Mouse (Mus musculus): ENCODE results near the gene Mon2. TPM values are rescaled to one million over a fixed set of nuclear protein-coding genes. Genes with fewer than 3 reads are reported as not detected.
A peak's percentile ranks its signal among the peaks of the same experiment; 100 is the strongest.

The Mon2 gene
- polyA plus RNA-seq, 1 experiment from 2014 or later, result 24.9 TPM

- no peak overlapping the region for H3K27ac ChIP-seq (ENCODE audit: low read depth, low read length)
- H3K4me3 ChIP-seq (ENCODE audit: low read depth, low read length), result no peak overlapping the region
- H3K4me1 ChIP-seq (ENCODE audit: control insufficient read depth, insufficient read depth, low read length), result no peaks in the 10 kb centered on the region
- 89% methylated on average over 1 of the region's 1 CpGs for WGBS
- H3K9ac ChIP-seq (ENCODE audit: low read length), result no peak overlapping the region
- ATAC-seq (ENCODE audit: low FRiP score) (no peak), DNase-seq (ENCODE audit: low spot score, missing footprints) (no peak)
- no peaks in the 10 kb centered on the region for H3K27me3 ChIP-seq (ENCODE audit: control insufficient read depth, insufficient read depth, low read length)
- H3K4me2 ChIP-seq, result no peak overlapping the region
- peaks cover 4% of the 10 kb centered on the region; the same call in 1 of the 2 replicates for H3K36me3 ChIP-seq (ENCODE audit: control insufficient read depth, insufficient read depth, low read length)
- H3K9me3 ChIP-seq (ENCODE audit: control insufficient read depth, low read length), result no peaks in the 10 kb centered on the region
Measured at GRCm38 (mm10) chr10:123011421-123011820, 64.9 kb downstream of the Mon2 start.

GRCm38 (mm10) chr10:123005237-123006185 lies 70.8 kb downstream of the Mon2 start:
- no peaks in the 10 kb centered on the region for H3K4me1 ChIP-seq (ENCODE audit: control insufficient read depth, insufficient read depth, low read length)
- ATAC-seq (ENCODE audit: low FRiP score), result peak; percentile 73
- H3K4me3 ChIP-seq (ENCODE audit: low read depth, low read length), result no peak overlapping the region
- no peak overlapping the region for H3K4me2 ChIP-seq
- no peak overlapping the region for H3K9ac ChIP-seq (ENCODE audit: low read length)
- peaks cover 2% of the 10 kb centered on the region; the same call in 1 of the 2 replicates for H3K36me3 ChIP-seq (ENCODE audit: control insufficient read depth, insufficient read depth, low read length)
- H3K9me3 ChIP-seq (ENCODE audit: control insufficient read depth, low read length), result no peaks in the 10 kb centered on the region
- DNase-seq (ENCODE audit: low spot score, missing footprints), result peak; percentile 85
- no peak overlapping the region for H3K27ac ChIP-seq (ENCODE audit: low read depth, low read length)
- no peaks in the 10 kb centered on the region for H3K27me3 ChIP-seq (ENCODE audit: control insufficient read depth, insufficient read depth, low read length)
- 92% methylated on average over 20 of the region's 20 CpGs for WGBS

GRCm38 (mm10) chr10:123004475-123005236 lies 71.6 kb downstream of the Mon2 start:
- peak; percentile 84 for DNase-seq (ENCODE audit: low spot score, missing footprints)
- Histone ChIP-seq H3K4me3 (ENCODE audit: low read depth, low read length) (no peak overlapping the region), H3K4me2 (no peak overlapping the region), H3K9me3 (ENCODE audit: control insufficient read depth, low read length) (no peaks in the 10 kb centered on the region), H3K4me1 (ENCODE audit: control insufficient read depth, insufficient read depth, low read length) (no peaks in the 10 kb centered on the region), H3K27me3 (ENCODE audit: control insufficient read depth, insufficient read depth, low read length) (no peaks in the 10 kb centered on the region), H3K36me3 (ENCODE audit: control insufficient read depth, insufficient read depth, low read length) (peaks cover 7% of the 10 kb centered on the region; the same call in 1 of the 2 replicates), H3K27ac (ENCODE audit: low read depth, low read length) (no peak overlapping the region), H3K9ac (ENCODE audit: low read length) (no peak overlapping the region)
- ATAC-seq (ENCODE audit: low FRiP score), result peak; percentile 55
- 86% methylated on average over 15 of the region's 15 CpGs for WGBS

GRCm38 (mm10) chr10:123001985-123002384 lies 74.3 kb downstream of the Mon2 start:
- no peak for ATAC-seq (ENCODE audit: low FRiP score)
- Histone ChIP-seq H3K4me3 (ENCODE audit: low read depth, low read length) (no peak overlapping the region), H3K27me3 (ENCODE audit: control insufficient read depth, insufficient read depth, low read length) (no peaks in the 10 kb centered on the region), H3K4me1 (ENCODE audit: control insufficient read depth, insufficient read depth, low read length) (no peaks in the 10 kb centered on the region), H3K4me2 (no peak overlapping the region), H3K27ac (ENCODE audit: low read depth, low read length) (no peak overlapping the region), H3K36me3 (ENCODE audit: control insufficient read depth, insufficient read depth, low read length) (peaks cover 10% of the 10 kb centered on the region), H3K9me3 (ENCODE audit: control insufficient read depth, low read length) (no peaks in the 10 kb centered on the region), H3K9ac (ENCODE audit: low read length) (no peak overlapping the region)
- no peak for DNase-seq (ENCODE audit: low spot score, missing footprints)
- 88% methylated on average over 1 of the region's 1 CpGs for WGBS

- WGBS, result 89% methylated on average over 3 of the region's 3 CpGs
- Histone ChIP-seq H3K4me1 (ENCODE audit: control insufficient read depth, insufficient read depth, low read length) (no peaks in the 10 kb centered on the region), H3K27me3 (ENCODE audit: control insufficient read depth, insufficient read depth, low read length) (no peaks in the 10 kb centered on the region), H3K36me3 (ENCODE audit: control insufficient read depth, insufficient read depth, low read length) (peaks cover 11% of the 10 kb centered on the region), H3K27ac (ENCODE audit: low read depth, low read length) (no peak overlapping the region), H3K4me3 (ENCODE audit: low read depth, low read length) (no peak overlapping the region), H3K9ac (ENCODE audit: low read length) (no peak overlapping the region), H3K9me3 (ENCODE audit: control insufficient read depth, low read length) (no peaks in the 10 kb centered on the region), H3K4me2 (no peak overlapping the region)
- DNase-seq (ENCODE audit: low spot score, missing footprints) (no peak), ATAC-seq (ENCODE audit: low FRiP score) (no peak)
Measured at GRCm38 (mm10) chr10:123001363-123001762, 74.9 kb downstream of the Mon2 start.

GRCm38 (mm10) chr10:122999356-122999755 lies 76.9 kb downstream of the Mon2 start:
- DNase-seq (ENCODE audit: low spot score, missing footprints) (no peak), ATAC-seq (ENCODE audit: low FRiP score) (no peak)
- Histone ChIP-seq H3K9ac (ENCODE audit: low read length) (no peak overlapping the region), H3K9me3 (ENCODE audit: control insufficient read depth, low read length) (no peaks in the 10 kb centered on the region), H3K4me2 (no peak overlapping the region), H3K27me3 (ENCODE audit: control insufficient read depth, insufficient read depth, low read length) (no peaks in the 10 kb centered on the region), H3K27ac (ENCODE audit: low read depth, low read length) (no peak overlapping the region), H3K4me3 (ENCODE audit: low read depth, low read length) (no peak overlapping the region), H3K4me1 (ENCODE audit: control insufficient read depth, insufficient read depth, low read length) (no peaks in the 10 kb centered on the region), H3K36me3 (ENCODE audit: control insufficient read depth, insufficient read depth, low read length) (peaks cover 18% of the 10 kb centered on the region)
- 80% methylated on average over 6 of the region's 6 CpGs for WGBS

- WGBS, result 89% methylated on average over 2 of the region's 2 CpGs
- Histone ChIP-seq H3K27me3 (ENCODE audit: control insufficient read depth, insufficient read depth, low read length) (no peaks in the 10 kb centered on the region), H3K4me1 (ENCODE audit: control insufficient read depth, insufficient read depth, low read length) (no peaks in the 10 kb centered on the region), H3K9me3 (ENCODE audit: control insufficient read depth, low read length) (no peaks in the 10 kb centered on the region), H3K4me2 (no peak overlapping the region), H3K27ac (ENCODE audit: low read depth, low read length) (no peak overlapping the region), H3K4me3 (ENCODE audit: low read depth, low read length) (no peak overlapping the region), H3K9ac (ENCODE audit: low read length) (no peak overlapping the region), H3K36me3 (ENCODE audit: control insufficient read depth, insufficient read depth, low read length) (peaks cover 18% of the 10 kb centered on the region)
- DNase-seq (ENCODE audit: low spot score, missing footprints), result peak; percentile 79
- ATAC-seq (ENCODE audit: low FRiP score), result no peak
Measured at GRCm38 (mm10) chr10:122997852-122998251, 78.5 kb downstream of the Mon2 start.

- Histone ChIP-seq H3K4me1 (ENCODE audit: control insufficient read depth, insufficient read depth, low read length) (no peaks in the 10 kb centered on the region), H3K4me3 (ENCODE audit: low read depth, low read length) (no peak overlapping the region), H3K9ac (ENCODE audit: low read length) (no peak overlapping the region), H3K36me3 (ENCODE audit: control insufficient read depth, insufficient read depth, low read length) (peaks cover 14% of the 10 kb centered on the region), H3K27ac (ENCODE audit: low read depth, low read length) (no peak overlapping the region), H3K27me3 (ENCODE audit: control insufficient read depth, insufficient read depth, low read length) (no peaks in the 10 kb centered on the region), H3K4me2 (no peak overlapping the region), H3K9me3 (ENCODE audit: control insufficient read depth, low read length) (no peaks in the 10 kb centered on the region)
- whole genome bisulfite sequencing, result 56% methylated on average over 17 of the region's 17 CpGs
- DNase-seq (ENCODE audit: low spot score, missing footprints) (peak; percentile 74), ATAC-seq (ENCODE audit: low FRiP score) (no peak)
Measured at GRCm38 (mm10) chr10:122994402-122995107, 81.8 kb downstream of the Mon2 start.
